Mouse (Mus musculus): ENCODE measurements around the gene Shq1.

DNA sequence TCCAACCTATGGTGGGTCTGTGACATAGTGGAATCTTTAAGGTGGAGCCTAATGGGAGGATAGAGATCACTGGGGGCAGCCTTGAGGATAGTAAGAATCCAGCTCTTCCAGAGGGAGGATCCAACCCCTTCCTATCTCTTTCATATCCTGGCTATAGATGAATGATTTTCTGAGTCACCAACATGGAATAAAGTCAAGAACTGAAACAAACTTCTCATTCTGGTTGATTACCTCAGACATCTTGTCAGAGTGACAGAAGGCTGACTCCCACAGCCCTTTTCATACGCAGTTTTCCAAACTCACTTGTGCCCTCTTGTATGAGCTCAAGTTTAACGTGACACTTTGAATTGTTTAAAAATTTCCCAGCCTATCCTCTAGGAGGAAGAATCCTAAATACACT is 28.2 kb downstream of the Shq1 start:
- no peak for TF ChIP-seq CTCF (IDR thresholded peaks at IDR 0.05; ENCODE audit: low read depth, low read length)
- no peak for TF ChIP-seq POLR2A (IDR thresholded peaks at IDR 0.05; ENCODE audit: borderline replicate concordance, low read depth, low read length)
